Mouse (Mus musculus) brain, embryonic 18.5 days (tissue): ENCODE measurements around the gene Cnn1.

ENCODE experiments used
- DNase-seq: peaks from one replicate; pipeline ENCODE4 v3.0.0-alpha.2; 2012; ENCODE audit warnings: low read depth, low spot score

Cnn1 gene

DNA sequence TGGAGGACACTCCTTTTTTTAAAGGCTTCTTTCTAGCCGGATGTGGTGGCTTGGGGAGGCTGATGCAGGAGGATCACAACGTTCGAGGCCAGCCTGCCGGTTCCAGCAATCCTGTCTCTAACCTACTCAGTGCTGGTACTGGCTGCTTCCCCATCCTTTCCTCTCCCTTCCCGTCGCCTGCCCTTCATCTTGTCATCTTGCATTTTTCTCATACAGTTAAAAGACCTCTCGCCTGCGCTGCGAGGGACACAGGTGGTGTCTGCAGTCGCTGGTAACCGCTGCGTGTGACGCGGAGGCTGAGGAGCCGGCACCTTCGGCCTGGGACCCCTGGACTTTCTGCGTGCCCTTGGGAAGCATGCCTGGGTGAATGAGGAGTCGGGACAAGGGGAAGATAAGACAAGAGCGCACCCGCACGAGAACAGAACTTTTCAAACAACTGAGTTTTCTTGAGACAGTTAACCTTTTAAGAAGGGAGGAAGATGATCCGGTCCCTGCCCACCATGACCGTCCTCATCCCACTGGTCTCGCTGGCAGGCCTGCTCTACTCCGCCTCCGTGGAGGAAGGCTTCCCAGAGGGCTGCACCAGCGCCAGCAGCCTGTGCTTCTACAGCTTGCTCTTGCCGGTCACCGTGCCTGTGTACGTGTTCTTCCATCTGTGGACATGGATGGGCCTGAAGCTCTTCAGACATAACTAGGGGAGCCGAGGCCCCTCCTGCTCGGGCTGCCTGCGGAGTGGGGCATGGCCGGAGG, 58.7 kb downstream of the Cnn1 start:
- DNase-seq = no peak
